Mouse (Mus musculus): ENCODE measurements around the gene Igsf1.

Igsf1 gene

GRCm38 (mm10) chrX:49797213-49798019, at the start of gene Igsf1:
Gene Igsf1 (minus strand): TSS chrX:49797749.
- no peak for DNase-seq (ENCODE audit: low spot score)

- no peak for DNase-seq (ENCODE audit: low spot score)
These were observed 26.7 kb downstream of the Igsf1 start for GRCm38 (mm10) chrX:49770828-49771227.

GRCm38 (mm10) chrX:49745192-49745591, 52.4 kb downstream of the Igsf1 start:
- DNase-seq (ENCODE audit: low spot score), result no peak

GRCm38 (mm10) chrX:49734959-49735358, 62.6 kb downstream of the Igsf1 start, which contains the start of gene Olfr1321:
Gene Olfr1321 (minus strand): TSS chrX:49735059.
- DNase-seq (ENCODE audit: low spot score), result no peak

All from urinary bladder, postnatal 25 days (tissue).